Mouse (Mus musculus) embryonic fibroblast, embryonic 13.5 days (primary cell): ENCODE measurements around the gene Cerk.

Experiments used
- CTCF ChIP-seq: IDR thresholded peaks from 2 replicates; pipeline ENCODE4 v1.5.1; 2011; ENCODE audit warnings: mild to moderate bottlenecking, control low read depth, low read length, moderate library complexity, borderline replicate concordance; ENCODE audit not compliant: insufficient read depth
- POLR2A ChIP-seq: IDR thresholded peaks from 2 replicates; pipeline ENCODE4 v1.6.1; 2011; ENCODE audit warnings: low read depth, mild to moderate bottlenecking, control low read depth, low read length, moderate library complexity

DNA sequence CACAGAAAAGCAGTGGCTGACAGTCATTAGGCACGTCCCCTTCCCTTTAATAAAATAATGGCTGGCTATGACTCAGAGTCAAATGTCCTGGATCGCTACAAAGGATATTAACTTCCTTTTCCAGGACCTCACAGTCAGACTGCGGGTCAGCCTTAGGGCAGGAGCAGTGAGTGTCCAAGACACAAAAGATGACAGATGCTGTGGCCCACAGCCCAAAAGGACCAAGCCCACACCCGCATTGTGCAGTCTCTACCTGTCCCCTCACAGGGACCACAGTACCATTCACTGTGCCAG lies 16.2 kb downstream of the Cerk start:
- TF ChIP-seq POLR2A (no peak), CTCF (no peak)
